ENCODE assay signal across 8 mouse cellular contexts in the genomic region with DNA sequence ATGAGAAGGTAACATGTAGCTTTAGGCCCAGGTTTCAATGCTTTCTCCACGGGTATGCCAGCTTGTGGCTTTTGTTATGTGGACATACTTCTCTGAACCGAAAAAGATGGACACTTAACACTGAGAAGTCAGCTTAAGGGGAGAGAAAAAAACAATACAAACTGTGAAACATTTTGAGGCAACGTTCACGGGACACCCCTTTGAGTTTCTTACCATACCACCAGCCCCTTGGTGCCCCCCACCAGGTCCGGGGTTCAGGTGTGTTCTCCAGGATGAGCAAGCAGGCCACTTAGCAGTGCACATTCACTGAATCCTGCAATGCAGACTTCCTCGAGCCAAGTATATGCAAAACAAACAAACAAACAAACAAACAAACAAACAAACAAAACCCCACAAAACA. TPM values are rescaled to one million over a fixed set of nuclear protein-coding genes. Genes with fewer than 3 reads are reported as not detected.
DNase-seq lines count a peak whose midpoint lies in the region; ATAC-seq and TF ChIP-seq lines count a peak whose summit lies in the region.

No protein-coding gene starts in this region.

- no peak for ATAC-seq in kidney, embryonic 15.5 days (replicated peaks; ENCODE audit: low FRiP score)
- ATAC-seq in limb, embryonic 15.5 days (ENCODE audit: insufficient number of reproducible peaks, low FRiP score, low TSS enrichment, low read depth): no peak

- TF ChIP-seq POLR2A in bone marrow, adult 2 months (IDR thresholded peaks at IDR 0.05; ENCODE audit: borderline replicate concordance, control insufficient read depth, low read depth, low read length): no peak

- H3K4me2 ChIP-seq in kidney, embryonic 15.5 days: peak overlapping the region; percentile 72; the same call in 1 of the 2 replicates
- peak overlapping the region; percentile 57 for H3K4me2 ChIP-seq in limb, embryonic 15.5 days

- no peaks in the 10 kb centered on the region for H3K27me3 ChIP-seq in kidney, embryonic 15.5 days
- no peaks in the 10 kb centered on the region for H3K27me3 ChIP-seq in limb, embryonic 15.5 days

- H3K36me3 ChIP-seq in kidney, embryonic 15.5 days: no peaks in the 10 kb centered on the region
- H3K36me3 ChIP-seq in limb, embryonic 15.5 days: no peaks in the 10 kb centered on the region

- H3K4me3 ChIP-seq in kidney, embryonic 15.5 days (replicated peaks): no peak overlapping the region
- H3K4me3 ChIP-seq in bone marrow, adult 2 months (replicated peaks; ENCODE audit: control insufficient read depth, low read depth, low read length): peak overlapping the region; percentile 18
- H3K4me3 ChIP-seq in limb, embryonic 15.5 days: no peak overlapping the region

- peak; percentile 47 to 55 for DNase-seq in cerebellum, postnatal 25 days
- no peak for DNase-seq in cerebellum, postnatal 10 days
- no peak for DNase-seq in kidney, postnatal 10 days
- no peak for DNase-seq in thymus, postnatal 4 days
- DNase-seq in urinary bladder, postnatal 14 days (ENCODE audit: low spot score): no peak

- no peaks in the 10 kb centered on the region for H3K9me3 ChIP-seq in kidney, embryonic 15.5 days (replicated peaks)
- H3K9me3 ChIP-seq in limb, embryonic 15.5 days: no peaks in the 10 kb centered on the region

- H3K4me1 ChIP-seq in kidney, embryonic 15.5 days: peaks cover 43% of the 10 kb centered on the region
- H3K4me1 ChIP-seq in bone marrow, adult 2 months (ENCODE audit: control insufficient read depth, insufficient read depth, low read length): peaks cover 11% of the 10 kb centered on the region
- H3K4me1 ChIP-seq in limb, embryonic 15.5 days: peaks cover 33% of the 10 kb centered on the region

- no peak for TF ChIP-seq CTCF in bone marrow, adult 2 months (IDR thresholded peaks at IDR 0.05; ENCODE audit: control insufficient read depth, insufficient read depth, low read length)

- no peak overlapping the region for H3K9ac ChIP-seq in kidney, embryonic 15.5 days
- 0 out of 2 replicates have a peak overlapping the region, but pooled peaks have one; percentile 4 for H3K9ac ChIP-seq in limb, embryonic 15.5 days

- 56% methylated on average over 6 of the region's 6 CpGs for WGBS in kidney, embryonic 15.5 days
- WGBS in bone marrow, adult 2 months: 61% methylated on average over 6 of the region's 6 CpGs
- 50% methylated on average over 6 of the region's 6 CpGs for WGBS in limb, embryonic 15.5 days

- H3K27ac ChIP-seq in kidney, embryonic 15.5 days: no peak overlapping the region
- no peak overlapping the region for H3K27ac ChIP-seq in bone marrow, adult 2 months (ENCODE audit: control insufficient read depth, insufficient read depth, low read depth, low read length, poor library complexity)
- peak overlapping the region; percentile 43; the same call in 1 of the 2 replicates for H3K27ac ChIP-seq in limb, embryonic 15.5 days

RNA-seq across cellular contexts. Expression of a gene that starts 14.5 kb away (rescaled TPM):
- 37.3 and 40.2 TPM in 2 replicates for polyA plus RNA-seq in kidney, embryonic 15.5 days (2015; fragmentation: Nextera tagmentation; extraction: Ambion mirVana)
- polyA plus RNA-seq in bone marrow, adult 2 months (2011; ENCODE audit: insufficient read depth, insufficient read length, low replicate concordance, missing spikeins): 32.4 and 39.2 TPM in 2 replicates
- polyA plus RNA-seq in limb, embryonic 15.5 days (2015; fragmentation: Nextera tagmentation; extraction: Ambion mirVana): 35.4 and 40.1 TPM in 2 replicates

RNA-seq across cellular contexts. Expression of a gene that starts 46.7 kb away (rescaled TPM):
- polyA plus RNA-seq in kidney, embryonic 15.5 days (2015; fragmentation: Nextera tagmentation; extraction: Ambion mirVana): not detected in 2 replicates
- not detected in 2 replicates for polyA plus RNA-seq in bone marrow, adult 2 months (2011; ENCODE audit: insufficient read depth, insufficient read length, low replicate concordance, missing spikeins)
- polyA plus RNA-seq in limb, embryonic 15.5 days (2015; fragmentation: Nextera tagmentation; extraction: Ambion mirVana): 2.2 TPM in 1 of 2 replicates, not detected in the other

Comparison
In these comparisons a context has a peak if more than half of its experiments do, and no peak if none do; other contexts are left out.
1. DNase-seq: peak in cerebellum, postnatal 25 days (2 of 2); none in cerebellum, postnatal 10 days (0 of 2), kidney, postnatal 10 days (single experiment), thymus, postnatal 4 days (single experiment) and urinary bladder, postnatal 14 days (single experiment).